Mouse (Mus musculus): ENCODE data around the gene Dmbx1. TPM values are rescaled to one million over a fixed set of nuclear protein-coding genes. Genes with fewer than 3 reads are reported as not detected.
A peak's percentile ranks its signal among the peaks of the same experiment; 100 is the strongest.

Gene Dmbx1
- total RNA-seq, 1 experiment from 2014 or later, result not detected

GRCm38 (mm10) chr4:115897901-115898631 lies 41.7 kb downstream of the Dmbx1 start:
- peak; percentile 43 for ATAC-seq (replicated peaks; ENCODE audit: low read depth, poor library complexity, severe bottlenecking)

GRCm38 (mm10) chr4:115894281-115894680 lies 45.4 kb downstream of the Dmbx1 start:
- ATAC-seq (replicated peaks; ENCODE audit: low read depth, poor library complexity, severe bottlenecking), result no peak

GRCm38 (mm10) chr4:115890553-115890952 lies 49.2 kb downstream of the Dmbx1 start, which contains the start of gene 6430628N08Rik:
Gene 6430628N08Rik, plus strand, starts transcription at chr4:115890665.
- peak; percentile 55 for ATAC-seq (replicated peaks; ENCODE audit: low read depth, poor library complexity, severe bottlenecking)

- no peak for ATAC-seq (replicated peaks; ENCODE audit: low read depth, poor library complexity, severe bottlenecking)
Measured at GRCm38 (mm10) chr4:115890066-115890465, 49.7 kb downstream of the Dmbx1 start.

- peak; percentile 42 for ATAC-seq (replicated peaks; ENCODE audit: low read depth, poor library complexity, severe bottlenecking)
Measured at GRCm38 (mm10) chr4:115886875-115887274, 52.9 kb downstream of the Dmbx1 start.

GRCm38 (mm10) chr4:115885846-115886245 lies 53.9 kb downstream of the Dmbx1 start:
- ATAC-seq (replicated peaks; ENCODE audit: low read depth, poor library complexity, severe bottlenecking), result no peak

- ATAC-seq (replicated peaks; ENCODE audit: low read depth, poor library complexity, severe bottlenecking), result no peak
Measured at GRCm38 (mm10) chr4:115884022-115884421, 55.7 kb downstream of the Dmbx1 start, which contains the start of gene Kncn. Gene Kncn, plus strand, starts transcription at chr4:115884400.

GRCm38 (mm10) chr4:115882195-115882594 lies 57.5 kb downstream of the Dmbx1 start:
- ATAC-seq (replicated peaks; ENCODE audit: low read depth, poor library complexity, severe bottlenecking), result no peak

GRCm38 (mm10) chr4:115881183-115881582 lies 58.5 kb downstream of the Dmbx1 start:
- no peak for ATAC-seq (replicated peaks; ENCODE audit: low read depth, poor library complexity, severe bottlenecking)

- no peak for ATAC-seq (replicated peaks; ENCODE audit: low read depth, poor library complexity, severe bottlenecking)
Measured at GRCm38 (mm10) chr4:115878828-115879227, 60.9 kb downstream of the Dmbx1 start.

GRCm38 (mm10) chr4:115878216-115878678 lies 61.5 kb downstream of the Dmbx1 start:
- ATAC-seq (replicated peaks; ENCODE audit: low read depth, poor library complexity, severe bottlenecking), result no peak

GRCm38 (mm10) chr4:115873231-115873630 lies 66.5 kb downstream of the Dmbx1 start:
- ATAC-seq (replicated peaks; ENCODE audit: low read depth, poor library complexity, severe bottlenecking), result no peak

- no peak for ATAC-seq (replicated peaks; ENCODE audit: low read depth, poor library complexity, severe bottlenecking)
Measured at GRCm38 (mm10) chr4:115869512-115870210, 70.1 kb downstream of the Dmbx1 start.

Other genes with a start within 250 kb of the Dmbx1 start
- 32.8 and 48.6 TPM in 2 replicates for gene Efcab14, start 202.2 kb downstream of the Dmbx1 start, total RNA-seq (2017)
- 0.87 TPM in 1 of 2 replicates, not detected in the other for gene Tex38, start 158.9 kb downstream of the Dmbx1 start, total RNA-seq (2017)
- 13.1 and 17.4 TPM in 2 replicates for gene Atpaf1, start 155.1 kb downstream of the Dmbx1 start, total RNA-seq (2017)
- 8.4 and 16.9 TPM in 2 replicates for gene Mob3c, start 111.8 kb downstream of the Dmbx1 start, total RNA-seq (2017)
- 31.7 and 68.4 TPM in 2 replicates for gene Mknk1, start 100.7 kb downstream of the Dmbx1 start, total RNA-seq (2017)
- not detected in 2 replicates for gene Kncn, start 55.5 kb downstream of the Dmbx1 start, total RNA-seq (2017)
- not detected in 2 replicates for gene 6430628N08Rik, start 49.3 kb downstream of the Dmbx1 start, total RNA-seq (2017)
- gene Faah, start 78.0 kb upstream of the Dmbx1 start, total RNA-seq (2017), result 2.2 and 3.4 TPM in 2 replicates
- gene Nsun4, start 114.0 kb upstream of the Dmbx1 start, total RNA-seq (2017), result 8.7 and 16.4 TPM in 2 replicates
- 353 and 354 TPM in 2 replicates for gene Uqcrh, start 135.1 kb upstream of the Dmbx1 start, total RNA-seq (2017)
- gene Lrrc41, start 135.3 kb upstream of the Dmbx1 start, total RNA-seq (2017), result 14.4 and 22.4 TPM in 2 replicates
- 24.1 and 28.7 TPM in 2 replicates for gene Rad54l, start 183.8 kb upstream of the Dmbx1 start, total RNA-seq (2017)
- gene Pomgnt1, start 183.9 kb upstream of the Dmbx1 start, total RNA-seq (2017), result 14.2 and 15.9 TPM in 2 replicates
- 0.09 and 0.15 TPM in 2 replicates for gene Lurap1, start 211.4 kb upstream of the Dmbx1 start, total RNA-seq (2017)
- gene Tspan1, start 227.7 kb upstream of the Dmbx1 start, total RNA-seq (2017), result not detected in 2 replicates
- gene 1700042G07Rik, start 233.4 kb upstream of the Dmbx1 start, total RNA-seq (2017), result not detected in 2 replicates
- 0.41 and 0.63 TPM in 2 replicates for gene Gm49337, start 233.5 kb upstream of the Dmbx1 start, total RNA-seq (2017)